Mouse (Mus musculus) G1E (cell line): ENCODE results near the gene Slc25a43.

ENCODE experiments used
- CTCF ChIP-seq: IDR thresholded peaks from 2 replicates; pipeline ENCODE4 v1.5.1; 2012; ENCODE audit warnings: low read depth, low read length, inconsistent platforms, mixed read lengths
- GATA1 ChIP-seq: IDR thresholded peaks from 2 replicates; pipeline ENCODE4 v1.6.1; 2012; ENCODE audit warnings: borderline replicate concordance, low read length, inconsistent platforms, mixed read lengths
- GATA2 ChIP-seq: IDR thresholded peaks from 2 replicates; pipeline ENCODE4 v1.6.1; 2012; ENCODE audit warnings: low read depth, low read length, inconsistent platforms, borderline replicate concordance
- TAL1 ChIP-seq: conservative IDR thresholded peaks from 2 replicates; pipeline ENCODE4 v1.6.1; 2012; ENCODE audit warnings: low read depth, low read length, inconsistent platforms, mixed read lengths

- no peak for TF ChIP-seq TAL1
- no peak for TF ChIP-seq GATA1
- TF ChIP-seq GATA2: no peak
- TF ChIP-seq CTCF: no peak
These were observed 20.0 kb downstream of the Slc25a43 start for GRCm38 (mm10) chrX:36763298-36763933.
